Mouse (Mus musculus): ENCODE results near the gene Tnnc2.

DNA sequence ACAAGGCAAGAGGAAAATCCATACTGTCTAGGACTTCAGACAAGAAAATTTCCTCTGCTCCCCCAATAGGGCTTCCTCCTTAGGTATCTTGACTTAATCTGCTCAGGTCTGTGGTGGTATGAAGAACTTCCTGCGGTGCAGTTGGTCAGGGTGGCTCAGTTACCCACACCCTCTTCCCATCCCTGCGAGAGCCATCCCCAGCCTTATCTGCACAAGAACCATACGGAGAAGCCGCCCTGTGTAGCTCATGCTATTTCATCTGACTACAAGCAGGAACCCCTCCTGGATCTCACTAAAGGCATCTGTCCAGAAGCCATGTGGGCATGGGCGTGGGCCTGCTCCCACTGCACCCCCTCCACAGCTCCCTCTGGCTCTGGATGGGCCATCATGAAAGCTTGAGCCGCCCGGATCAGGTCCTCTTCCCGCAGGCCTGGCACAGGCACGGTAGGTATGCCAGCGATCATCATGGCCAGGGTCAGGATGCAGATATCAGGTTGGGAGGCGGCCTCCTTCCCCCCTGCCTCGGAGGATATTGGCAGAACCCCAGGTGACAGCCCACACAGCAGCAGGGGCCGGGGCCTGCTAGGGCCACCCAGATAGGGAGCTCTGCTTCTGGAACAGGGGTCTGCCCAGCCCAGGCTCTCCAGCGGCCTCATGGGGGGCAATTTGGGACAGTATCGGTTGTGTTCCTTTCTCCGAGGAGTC lies 47.5 kb upstream of the Tnnc2 start:
- TF ChIP-seq CTCF (conservative IDR thresholded peaks at IDR 0.05; ENCODE audit: low read length) (no peak), NANOG (IDR thresholded peaks at IDR 0.05; ENCODE audit: borderline replicate concordance, low read length) (no peak), POU5F1 (IDR thresholded peaks at IDR 0.05; ENCODE audit: borderline replicate concordance, low read length) (no peak)
